In the genomic region with DNA sequence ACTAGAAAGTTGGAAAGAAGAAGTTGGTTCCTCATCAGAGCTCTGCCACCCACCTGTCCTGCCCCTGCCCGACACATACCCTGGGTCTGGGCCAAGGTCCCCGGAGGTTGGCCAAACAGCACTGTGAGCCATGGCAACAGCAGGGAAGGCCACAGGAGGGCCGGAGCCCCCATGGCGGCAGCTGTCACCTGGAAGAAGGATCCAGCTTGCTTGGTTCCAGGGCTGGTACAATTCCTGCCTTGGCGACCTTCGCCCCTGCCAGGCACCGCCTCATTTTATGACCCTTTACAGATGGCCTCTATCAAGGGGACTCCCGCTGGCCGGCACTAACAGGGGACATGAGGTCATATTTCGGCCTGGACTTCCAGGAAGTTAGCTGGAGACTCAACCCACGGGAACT, we compare ENCODE assay signal across 18 mouse cellular contexts. TPM values are rescaled to one million over a fixed set of nuclear protein-coding genes. Genes with fewer than 3 reads are reported as not detected.
DNase-seq lines count a peak whose midpoint lies in the region; ATAC-seq and TF ChIP-seq lines count a peak whose summit lies in the region.
"Had no signal": no experiment of that assay in that cellular context is flagged by ENCODE, and none has a peak within 500 bp of the region (broad histone marks: within the 10 kb centered on the region; RNA-seq: fewer than 3 reads in every experiment).

A gene (minus strand): TSS at position 241 of the 400 bp plus-strand sequence.

- H3K36me3 ChIP-seq in CH12.LX (replicated peaks in 1 of 2; ENCODE audit: control insufficient read depth in 1 of 2, insufficient read depth in 1 of 2, low read length in 1 of 2), result peaks cover 0 to 19% of the 10 kb centered on the region in 2 experiments
- H3K36me3 ChIP-seq: forebrain, embryonic 10.5 days; heart, embryonic 13.5 days; hindbrain, embryonic 15.5 days had no signal

- intact Hi-C loops in gastrocnemius, postnatal 14 days (cut with DNase I; ENCODE audit: low total_unique reads), result no loop called here

- H3K4me3 ChIP-seq in CH12.LX (replicated peaks in 1 of 3; ENCODE audit: low read depth in 2 of 3, low read length in 2 of 3, poor library complexity in 1 of 3), result peak within 1 kb of the TSS; percentile 30 to 42 (median 38)
- H3K4me3 ChIP-seq: forebrain, embryonic 10.5 days; gastrocnemius, adult 2 months; heart, embryonic 13.5 days; hindbrain, embryonic 15.5 days had no signal

- TF ChIP-seq EP300 in CH12.LX (IDR thresholded peaks at IDR 0.05; ENCODE audit: low read length), result no peak

- no peaks in the 10 kb centered on the region for H3K27me3 ChIP-seq in CH12.LX (replicated peaks)
- H3K27me3 ChIP-seq: hindbrain, embryonic 15.5 days had no signal

- H3K27ac ChIP-seq in CH12.LX (ENCODE audit: insufficient read depth, low read depth), result peak within 1 kb of the TSS; percentile 93
- H3K27ac ChIP-seq: forebrain, embryonic 10.5 days; gastrocnemius, adult 2 months; heart, embryonic 13.5 days; hindbrain, embryonic 15.5 days had no signal

- ATAC-seq in neutrophil, adult 5-6 weeks (ENCODE audit: extremely low read depth, insufficient number of reproducible peaks, low FRiP score, poor library complexity, severe bottlenecking), result peak; percentile 34; the same call in 1 of the 2 replicates
- ATAC-seq: lung, postnatal 0 days had no signal

- peak within 1 kb of the TSS; percentile 58 for H3K9ac ChIP-seq in CH12.LX (ENCODE audit: insufficient read depth, low read depth)
- H3K9ac ChIP-seq: heart, embryonic 13.5 days; hindbrain, embryonic 15.5 days had no signal

- dilution Hi-C loops in CH12.LX (cut with MboI; ENCODE audit: extremely low pct_ligation_motif_present, extremely low pct_unique_long_range_greater_than_20kb, low sequenced_read_pairs), result no loop called here

- no peaks in the 10 kb centered on the region for H3K79me2 ChIP-seq in CH12.LX (replicated peaks; ENCODE audit: control insufficient read depth, extremely low read depth, insufficient read depth, poor library complexity, severe bottlenecking)

- TF ChIP-seq POLR2A in CH12.LX (IDR thresholded peaks at IDR 0.05; ENCODE audit: low read depth, low read length), result no peak

- no peak for TF ChIP-seq CTCF in CH12.LX (conservative IDR thresholded peaks at IDR 0.05 in 1 of 2, IDR thresholded peaks at IDR 0.05 in 1 of 2; ENCODE audit: low read depth in 2 of 2, low read length in 2 of 2)

- no peak for TF ChIP-seq RAD21 in CH12.LX (IDR thresholded peaks at IDR 0.05; ENCODE audit: low read depth, low read length)

- in situ Hi-C loops in CH12.LX (cut with MboI; ENCODE audit: low pct_ligation_motif_present, low pct_unique_long_range_greater_than_20kb, low sequenced_read_pairs), result loop anchor here (5.0 kb wide), 1 partner anchor 41 kb away; no protein-coding TSS in a partner anchor

- no peaks in the 10 kb centered on the region for H3K9me3 ChIP-seq in CH12.LX (replicated peaks; ENCODE audit: low read length)
- H3K9me3 ChIP-seq: forebrain, embryonic 10.5 days; heart, embryonic 13.5 days; hindbrain, embryonic 15.5 days had no signal

- H3K4me2 ChIP-seq in CH12.LX (ENCODE audit: insufficient read depth, low read depth, poor library complexity, severe bottlenecking), result peak within 1 kb of the TSS; percentile 53
- H3K4me2 ChIP-seq: heart, embryonic 13.5 days; hindbrain, embryonic 15.5 days; midbrain, embryonic 11.5 days had no signal

- H3K4me1 ChIP-seq in CH12.LX (ENCODE audit: control insufficient read depth in 1 of 2, insufficient read depth in 2 of 2), result peaks cover 41 to 74% of the 10 kb centered on the region in 2 experiments

- DNase-seq in adrenal gland, postnatal 14 days, result peak; percentile 55
- no peak for DNase-seq in adrenal gland, adult 18-20 months (ENCODE audit: low spot score in 2 of 2)
- DNase-seq in CH12.LX (ENCODE audit: extremely low read depth), result peak; percentile 35
- peak; percentile 88 for DNase-seq in kidney, adult 9 months
- DNase-seq in gastrocnemius, postnatal 14 days, result no peak
- DNase-seq in right cerebral cortex, postnatal 36 days (ENCODE audit: low spot score in 2 of 2), result no peak
- DNase-seq in thymus, postnatal 10 days (ENCODE audit: low spot score in 2 of 2), result no peak
- DNase-seq: cerebellum, adult 18-20 months; gastrocnemius, adult 2 months; right cerebral cortex, adult 18-20 months had no signal

TF ChIP-seq in CH12.LX, 34 proteins besides CTCF, POLR2A, EP300 and RAD21:
- no peak for TF ChIP-seq BHLHE40 (IDR thresholded peaks at IDR 0.05; ENCODE audit: low read depth, low read length)
- 0 out of 2 replicates have a peak, but pooled peaks have one; percentile 9 for TF ChIP-seq UBTF (IDR thresholded peaks at IDR 0.05; ENCODE audit: low read depth, low read length)
- TF ChIP-seq ZNF384 (IDR thresholded peaks at IDR 0.05; ENCODE audit: low read depth, low read length), result no peak
- 0 out of 2 replicates have a peak, but pooled peaks have one; percentile 8 for TF ChIP-seq SIN3A (IDR thresholded peaks at IDR 0.05; ENCODE audit: low read length)

RNA-seq across cellular contexts. Expression of the gene that starts here (rescaled TPM):
- total RNA-seq in adrenal gland, postnatal 14 days (2021), result 8.0 and 10.6 TPM in 2 replicates
- 1 to 10 TPM; 1.6 to 9.5 TPM for total RNA-seq in adrenal gland, adult 18-20 months (2021)
- total RNA-seq in CH12.LX (2012; rRNA removed) (1.0 and 1.9 TPM in 2 replicates), CH12.LX (2014; rRNA removed) (0.31 and 0.35 TPM in 2 replicates)
- polyA plus RNA-seq in CH12.LX (2012; ENCODE audit: insufficient read length, low read depth), result 3.3 and 3.9 TPM in 2 replicates
- not detected in 2 replicates for total RNA-seq in neutrophil, adult 5-6 weeks (2017)
- under 1 TPM; 0.44 to 0.59 TPM for total RNA-seq in gastrocnemius, postnatal 14 days (2021)
- total RNA-seq: gastrocnemius, adult 2 months; left cerebral cortex, adult 18-20 months had no signal
- polyA plus RNA-seq: embryonic facial prominence, embryonic 11.5 days; forebrain, embryonic 10.5 days; heart, embryonic 13.5 days; hindbrain, embryonic 15.5 days; lung, postnatal 0 days; midbrain, embryonic 11.5 days had no signal

Comparison
In these comparisons a context has a peak if more than half of its experiments do, and no peak if none do; other contexts are left out.
1. DNase-seq: peak in adrenal gland, postnatal 14 days (single experiment), CH12.LX (single experiment) and kidney, adult 9 months (single experiment); none in adrenal gland, adult 18-20 months (0 of 2), gastrocnemius, postnatal 14 days (single experiment), right cerebral cortex, postnatal 36 days (0 of 2) and thymus, postnatal 10 days (0 of 2).
2. Peak in ATAC-seq in neutrophil, adult 5-6 weeks; RNA of the gene not detected or under 1 TPM.